Mouse (Mus musculus) ovary, postnatal 10 days (tissue): ENCODE measurements around the gene Plin1.
A peak's percentile ranks its signal among the peaks of the same experiment; 100 is the strongest.

Experiments
- DNase-seq: peaks from one replicate; pipeline ENCODE4 v3.0.0; 2022; ENCODE audit warnings: low spot score

Gene Plin1

GRCm38 (mm10) chr7:79736511-79736910, 3.8 kb upstream of the Plin1 start:
- DNase-seq: no peak

GRCm38 (mm10) chr7:79734563-79734962, 1.9 kb upstream of the Plin1 start:
- no peak for DNase-seq

GRCm38 (mm10) chr7:79731438-79731837, 1.3 kb downstream of the Plin1 start:
- no peak for DNase-seq

- no peak for DNase-seq
These were observed 2.8 kb downstream of the Plin1 start for GRCm38 (mm10) chr7:79729743-79730370.

GRCm38 (mm10) chr7:79729169-79729568, 3.5 kb downstream of the Plin1 start:
- no peak for DNase-seq

GRCm38 (mm10) chr7:79728219-79728618, 4.5 kb downstream of the Plin1 start:
- DNase-seq: no peak

- no peak for DNase-seq
These were observed 5.6 kb downstream of the Plin1 start for GRCm38 (mm10) chr7:79727091-79727490.

GRCm38 (mm10) chr7:79721386-79721977, 11.2 kb downstream of the Plin1 start:
- DNase-seq: peak; percentile 45

- peak; percentile 57 for DNase-seq
These were observed 17.3 kb downstream of the Plin1 start, which contains the start of gene Kif7 for GRCm38 (mm10) chr7:79715187-79715981. Kif7 (minus strand) TSS chr7:79715720.

- DNase-seq: no peak
These were observed 21.9 kb downstream of the Plin1 start for GRCm38 (mm10) chr7:79710831-79711230.

GRCm38 (mm10) chr7:79710130-79710607, 22.5 kb downstream of the Plin1 start:
- DNase-seq: no peak

GRCm38 (mm10) chr7:79705210-79705609, 27.5 kb downstream of the Plin1 start:
- no peak for DNase-seq

GRCm38 (mm10) chr7:79702755-79703154, 29.9 kb downstream of the Plin1 start:
- DNase-seq: no peak

- no peak for DNase-seq
These were observed 36.2 kb downstream of the Plin1 start for GRCm38 (mm10) chr7:79696495-79696894.

- DNase-seq: no peak
These were observed 52.5 kb downstream of the Plin1 start for GRCm38 (mm10) chr7:79680231-79680630.

- DNase-seq: no peak
These were observed 53.5 kb downstream of the Plin1 start for GRCm38 (mm10) chr7:79679186-79679585.

GRCm38 (mm10) chr7:79670900-79671604, 61.7 kb downstream of the Plin1 start:
- no peak for DNase-seq
